Mouse (Mus musculus) erythroblast, embryonic 14.5 days (primary cell): ENCODE measurements around the gene Lmtk3. TPM values are rescaled to one million over a fixed set of nuclear protein-coding genes. Genes with fewer than 3 reads are reported as not detected.

Source experiments
- H3K27me3 ChIP-seq: 2 replicates; pipeline ENCODE4 v1.6.1; 2012; ENCODE audit warnings: inconsistent platforms; ENCODE audit not compliant: control insufficient read depth
- H3K36me3 ChIP-seq: 2 replicates; pipeline ENCODE4 v1.6.1; 2012; ENCODE audit warnings: mild to moderate bottlenecking, inconsistent platforms; ENCODE audit not compliant: control insufficient read depth
- H3K4me1 ChIP-seq: 2 replicates; pipeline ENCODE4 v1.6.1; 2012; ENCODE audit warnings: inconsistent platforms; ENCODE audit not compliant: control insufficient read depth
- H3K4me3 ChIP-seq: replicated peaks from 2 replicates; pipeline ENCODE3; 2012; ENCODE audit warnings: moderate library complexity, mild to moderate bottlenecking, inconsistent platforms
- H3K9me3 ChIP-seq: 2 replicates; pipeline ENCODE4 v1.6.1; 2012; ENCODE audit warnings: low read length, inconsistent platforms, mixed read lengths; ENCODE audit not compliant: control insufficient read depth
- GATA1 ChIP-seq: IDR thresholded peaks from 2 replicates; pipeline ENCODE4 v1.6.1; 2012; ENCODE audit warnings: low read length, inconsistent platforms, mixed read lengths
- TAL1 ChIP-seq: IDR thresholded peaks from 3 replicates; pipeline ENCODE4 v1.6.1; 2012; ENCODE audit warnings: low read length, inconsistent platforms, mixed read lengths
- polyA plus RNA-seq: library from polyadenylated mRNA; stranded (reverse); fragments of >175 nt; gene quantifications from 2 replicates; pipeline ENCODE4 v1.2.3, GENCODE M21; 2012

The Lmtk3 gene
- polyA plus RNA-seq, 1 experiment = 0.04 TPM

GRCm38 (mm10) chr7:45813787-45814779 is 30.5 kb downstream of the Lmtk3 start, which contains the start of gene Cyth2:
Gene Cyth2, minus strand, starts transcription at chr7:45814581.
- TF ChIP-seq GATA1 = no peak
- TF ChIP-seq TAL1 = no peak
- Histone ChIP-seq H3K4me3 (peak within 1 kb of the TSS; percentile 92), H3K36me3 (peaks cover 41% of the 10 kb centered on the region), H3K4me1 (peaks cover 32% of the 10 kb centered on the region), H3K27me3 (peaks cover 1% of the 10 kb centered on the region; the same call in 1 of the 2 replicates), H3K9me3 (no peaks in the 10 kb centered on the region)

DNA sequence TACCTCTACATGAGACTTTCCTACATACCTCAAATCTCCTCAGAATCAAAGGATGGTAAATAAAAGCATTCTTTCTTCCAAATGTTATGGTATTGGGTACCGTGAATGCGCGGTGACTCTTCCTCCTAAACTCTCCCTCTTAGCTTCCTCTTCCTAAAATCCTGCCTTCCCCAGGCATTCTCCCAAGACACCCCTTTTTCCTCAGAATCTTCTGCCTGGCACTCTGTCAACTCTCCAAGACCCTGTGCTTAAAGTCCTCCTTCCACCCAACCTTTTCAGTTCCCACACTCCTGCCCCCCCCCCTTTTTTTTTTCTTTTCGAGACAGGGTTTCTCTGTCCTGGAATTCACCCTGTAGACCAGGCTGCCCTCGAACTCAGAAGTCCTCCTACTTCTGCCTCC is 31.3 kb downstream of the Lmtk3 start:
- TF ChIP-seq TAL1 = no peak
- Histone ChIP-seq H3K36me3 (peaks cover 33% of the 10 kb centered on the region), H3K4me3 (peak overlapping the region; percentile 92), H3K9me3 (no peaks in the 10 kb centered on the region), H3K27me3 (peaks cover 6% of the 10 kb centered on the region; the same call in 1 of the 2 replicates), H3K4me1 (peaks cover 32% of the 10 kb centered on the region)

- Histone ChIP-seq H3K4me1 (peaks cover 32% of the 10 kb centered on the region), H3K27me3 (peaks cover 6% of the 10 kb centered on the region; the same call in 1 of the 2 replicates), H3K36me3 (peaks cover 27% of the 10 kb centered on the region), H3K9me3 (no peaks in the 10 kb centered on the region), H3K4me3 (peak overlapping the region; percentile 92)
- no peak for TF ChIP-seq TAL1
- TF ChIP-seq GATA1 = no peak
Observed at GRCm38 (mm10) chr7:45815323-45815983, 31.9 kb downstream of the Lmtk3 start.

- Histone ChIP-seq H3K36me3 (peaks cover 22% of the 10 kb centered on the region), H3K4me3 (no peak overlapping the region), H3K4me1 (peaks cover 32% of the 10 kb centered on the region), H3K27me3 (peaks cover 6% of the 10 kb centered on the region; the same call in 1 of the 2 replicates), H3K9me3 (no peaks in the 10 kb centered on the region)
- TF ChIP-seq TAL1 = no peak
- no peak for TF ChIP-seq GATA1
Observed at GRCm38 (mm10) chr7:45815984-45816351, 32.4 kb downstream of the Lmtk3 start.

- peaks cover 6% of the 10 kb centered on the region; the same call in 1 of the 2 replicates for H3K27me3 ChIP-seq
- TF ChIP-seq GATA1 (no peak), TAL1 (no peak)
- H3K36me3 ChIP-seq = peaks cover 22% of the 10 kb centered on the region
- no peaks in the 10 kb centered on the region for H3K9me3 ChIP-seq
- H3K4me1 ChIP-seq = peaks cover 9% of the 10 kb centered on the region
- H3K4me3 ChIP-seq = no peak overlapping the region
Observed at GRCm38 (mm10) chr7:45819843-45820242, 36.3 kb downstream of the Lmtk3 start.

DNA sequence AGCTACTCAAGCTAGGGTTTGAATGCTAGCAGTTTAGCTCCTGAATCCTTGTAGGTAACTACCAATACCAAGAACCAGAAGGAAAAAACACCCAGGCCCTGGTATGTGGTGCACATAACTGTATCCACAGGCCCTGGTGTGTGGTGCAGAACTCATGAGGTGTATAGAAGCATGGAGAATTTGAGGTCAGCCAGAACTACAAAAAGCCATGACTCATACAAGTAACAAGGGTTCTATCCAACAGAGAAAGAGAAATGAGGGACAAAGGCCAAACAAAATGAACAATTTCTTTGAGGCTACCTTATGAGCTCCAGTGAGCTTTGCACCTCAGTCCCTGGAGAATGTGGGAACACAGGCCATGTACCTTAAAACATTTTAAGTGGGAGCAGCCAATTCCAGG is 37.4 kb downstream of the Lmtk3 start:
- H3K4me1 ChIP-seq = no peaks in the 10 kb centered on the region
- peaks cover 33% of the 10 kb centered on the region for H3K36me3 ChIP-seq
- no peaks in the 10 kb centered on the region for H3K9me3 ChIP-seq
- no peak overlapping the region for H3K4me3 ChIP-seq
- H3K27me3 ChIP-seq = peaks cover 6% of the 10 kb centered on the region; the same call in 1 of the 2 replicates
- TF ChIP-seq TAL1 (no peak), GATA1 (no peak)

DNA sequence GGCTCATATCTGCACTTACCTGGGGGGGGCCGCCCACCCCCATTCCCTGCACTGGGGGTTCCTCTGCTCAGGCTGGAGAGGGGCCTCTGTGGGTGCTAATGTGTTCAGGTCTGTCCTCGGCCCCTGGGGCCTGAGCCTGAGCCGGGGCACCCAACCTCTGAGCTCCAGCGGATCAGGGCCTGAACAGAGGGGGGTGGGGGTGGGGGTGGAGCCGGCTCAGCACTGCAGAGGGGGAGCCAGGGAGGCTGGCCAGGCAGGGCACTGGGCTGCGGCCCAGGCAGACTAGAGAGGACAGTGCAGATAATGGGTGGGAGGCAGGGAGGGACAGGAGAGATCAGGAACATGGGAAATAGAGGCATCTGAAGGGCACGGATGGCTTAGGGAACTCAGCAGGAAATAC is 41.1 kb downstream of the Lmtk3 start, which contains the start of gene Kcnj14:
Gene Kcnj14, minus strand, starts transcription at position 185 of the 400 bp plus-strand sequence.
- no peak for TF ChIP-seq TAL1
- TF ChIP-seq GATA1 = no peak
- no peak within 1 kb of the TSS for H3K4me3 ChIP-seq
- H3K9me3 ChIP-seq = no peaks in the 10 kb centered on the region
- H3K27me3 ChIP-seq = peaks cover 1% of the 10 kb centered on the region; the same call in 1 of the 2 replicates
- H3K36me3 ChIP-seq = peaks cover 70% of the 10 kb centered on the region
- H3K4me1 ChIP-seq = peaks cover 7% of the 10 kb centered on the region

DNA sequence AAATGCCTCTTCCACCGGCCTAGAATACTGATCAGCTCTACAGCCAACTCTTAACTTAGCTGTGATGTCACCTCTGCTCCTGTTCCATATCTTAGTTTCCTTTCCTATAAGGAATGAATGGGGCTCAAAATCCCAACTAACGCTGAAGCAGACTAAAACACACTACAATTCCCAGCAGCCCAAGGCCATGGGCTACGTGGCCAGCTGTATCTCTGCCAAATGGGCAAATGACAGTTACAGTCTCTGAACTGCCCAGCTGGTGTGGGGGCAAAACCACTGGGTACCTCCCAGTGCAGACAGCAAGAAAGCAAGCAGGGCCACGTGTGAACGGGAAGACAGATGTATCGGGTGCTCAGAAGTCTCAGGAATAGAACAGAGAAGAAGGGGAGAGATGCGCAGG is 43.1 kb downstream of the Lmtk3 start:
- peaks cover 70% of the 10 kb centered on the region for H3K36me3 ChIP-seq
- no peak for TF ChIP-seq TAL1
- TF ChIP-seq GATA1 = no peak
- H3K4me1 ChIP-seq = peaks cover 25% of the 10 kb centered on the region

More for the DNA sequence above, 43.1 kb downstream of the Lmtk3 start:
- Histone ChIP-seq H3K4me3 (no peak overlapping the region), H3K9me3 (no peaks in the 10 kb centered on the region), H3K27me3 (peaks cover 11% of the 10 kb centered on the region)
